Comparison of ENCODE assay signal across 44 mouse cellular contexts in the genomic region with DNA sequence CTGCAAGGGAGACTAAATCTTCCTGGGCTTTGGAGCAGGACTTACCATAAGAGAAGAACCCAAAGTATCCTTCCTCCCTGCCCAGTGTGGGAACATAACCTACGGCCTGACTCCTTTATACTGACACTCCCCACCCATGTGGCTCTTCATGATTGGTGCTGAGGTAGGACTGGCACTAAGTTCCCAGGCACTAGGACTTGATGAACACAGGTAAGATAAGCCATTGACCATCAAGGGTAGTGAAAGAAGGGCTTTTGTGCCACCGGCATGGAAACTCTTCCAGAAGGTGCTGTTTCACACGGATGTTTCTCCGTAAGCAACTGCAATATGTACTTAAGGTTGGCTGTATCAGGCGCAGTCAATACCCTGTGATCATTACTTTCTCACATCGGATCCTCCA. TPM values are rescaled to one million over a fixed set of nuclear protein-coding genes. Genes with fewer than 3 reads are reported as not detected.
"Had no signal": no experiment of that assay in that cellular context is flagged by ENCODE, and none has a peak within 500 bp of the region (broad histone marks: within the 10 kb centered on the region; RNA-seq: fewer than 3 reads in every experiment).

A gene (minus strand): TSS at position 101 of the 400 bp plus-strand sequence.

- DNase-seq: left cerebral cortex, postnatal 4 days; liver; liver, embryonic 13.5 days; liver, postnatal 0 days; lung, adult 18-20 months; lung, adult 2 months; lung, embryonic 14.5 days; lung, postnatal 10 days; lung, postnatal 14 days; lung, postnatal 36 days; lung, postnatal 4 days; midbrain, embryonic 14.5 days had no signal

- H3K4me3 ChIP-seq: left cerebral cortex, adult 2 months; limb, embryonic 10.5 days; limb, embryonic 12.5 days; limb, embryonic 13.5 days; limb, embryonic 15.5 days; liver, embryonic 12.5 days; liver, embryonic 13.5 days; liver, embryonic 15.5 days; lung, embryonic 15.5 days; megakaryocyte, embryonic 14.5 days; midbrain, embryonic 10.5 days; midbrain, embryonic 12.5 days; midbrain, embryonic 13.5 days; midbrain, embryonic 15.5 days; myocyte had no signal

- H3K27me3 ChIP-seq: limb, embryonic 12.5 days; limb, embryonic 13.5 days; limb, embryonic 15.5 days; liver, embryonic 12.5 days; liver, embryonic 13.5 days; liver, embryonic 15.5 days; lung, embryonic 15.5 days; megakaryocyte, embryonic 14.5 days; midbrain, embryonic 12.5 days; midbrain, embryonic 13.5 days; midbrain, embryonic 15.5 days had no signal

- H3K36me3 ChIP-seq: limb, embryonic 10.5 days; limb, embryonic 12.5 days; limb, embryonic 13.5 days; limb, embryonic 15.5 days; liver, embryonic 12.5 days; liver, embryonic 13.5 days; liver, embryonic 15.5 days; lung, embryonic 15.5 days; midbrain, embryonic 10.5 days; midbrain, embryonic 12.5 days; midbrain, embryonic 13.5 days; midbrain, embryonic 15.5 days had no signal

- H3K4me1 ChIP-seq: limb, embryonic 10.5 days; limb, embryonic 12.5 days; limb, embryonic 13.5 days; limb, embryonic 15.5 days; liver, embryonic 12.5 days; liver, embryonic 13.5 days; liver, embryonic 15.5 days; lung, embryonic 15.5 days; megakaryocyte, embryonic 14.5 days; midbrain, embryonic 10.5 days; midbrain, embryonic 12.5 days; midbrain, embryonic 13.5 days; midbrain, embryonic 15.5 days had no signal

- H3K27ac ChIP-seq: left cerebral cortex, adult 2 months; limb, embryonic 10.5 days; limb, embryonic 12.5 days; limb, embryonic 13.5 days; limb, embryonic 15.5 days; liver, embryonic 12.5 days; liver, embryonic 13.5 days; liver, embryonic 14.5 days; liver, embryonic 15.5 days; lung, embryonic 15.5 days; macrophage; midbrain, embryonic 10.5 days; midbrain, embryonic 12.5 days; midbrain, embryonic 13.5 days; midbrain, embryonic 15.5 days had no signal

RNA-seq across cellular contexts. Expression of the gene that starts here (rescaled TPM):
- total RNA-seq: left cerebral cortex, adult 18-20 months; left cerebral cortex, adult 2 months; left cerebral cortex, postnatal 10 days; left cerebral cortex, postnatal 14 days; left cerebral cortex, postnatal 36 days; left cerebral cortex, postnatal 4 days; megakaryocyte progenitor cell, adult 5-6 weeks; megakaryocyte, adult 5-6 weeks; megakaryocyte-erythroid progenitor cell, adult 5-6 weeks; midbrain, postnatal 0 days; monocyte, adult 5-6 weeks had no signal
- polyA plus RNA-seq: limb, embryonic 10.5 days; limb, embryonic 11.5 days; limb, embryonic 12.5 days; limb, embryonic 13.5 days; limb, embryonic 14.5 days; limb, embryonic 15.5 days; liver, adult 2 months; liver, embryonic 11.5 days; liver, embryonic 12.5 days; liver, embryonic 13.5 days; liver, embryonic 14.5 days; liver, embryonic 15.5 days; liver, embryonic 16.5 days; liver, postnatal 0 days; lung, embryonic 14.5 days; lung, embryonic 15.5 days; macrophage; midbrain, embryonic 10.5 days; midbrain, embryonic 11.5 days; midbrain, embryonic 12.5 days; midbrain, embryonic 13.5 days; midbrain, embryonic 14.5 days; midbrain, embryonic 15.5 days; midbrain, embryonic 16.5 days; midbrain, postnatal 0 days; myocyte had no signal
